Mouse (Mus musculus): ENCODE measurements around the gene Col25a1. TPM values are rescaled to one million over a fixed set of nuclear protein-coding genes. Genes with fewer than 3 reads are reported as not detected.

Col25a1 gene
- polyA plus RNA-seq (2015; fragmentation: Nextera tagmentation; extraction: Ambion mirVana), result 16.6 and 17.0 TPM in 2 replicates

DNA sequence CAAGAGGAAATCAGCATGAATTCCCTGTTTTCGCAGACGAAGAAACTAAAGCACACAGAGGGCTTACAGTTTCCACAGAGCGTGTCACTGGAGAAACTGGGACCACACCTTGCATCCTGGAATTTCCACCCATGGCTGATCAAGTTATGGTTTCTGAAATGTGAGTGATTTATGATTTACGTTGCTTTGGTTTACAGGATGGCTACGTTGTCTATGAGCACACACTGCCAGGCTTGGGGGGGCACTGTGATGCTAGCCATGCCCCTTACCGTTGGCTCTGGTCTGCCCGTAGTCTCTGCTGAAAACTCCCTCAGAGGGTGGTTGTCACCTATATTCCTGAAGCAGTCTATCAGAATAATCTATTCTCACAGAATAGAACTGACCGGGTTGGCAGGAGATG, at the start of gene Col25a1:
TSS of gene Col25a1 (plus strand) at position 301 of the 400 bp plus-strand sequence.

GRCm38 (mm10) chr3:130617439-130617898, 486.2 kb downstream of the Col25a1 start, which contains the start of gene Etnppl:
TSS of gene Etnppl (plus strand) at chr3:130617448.

Other genes with a start within 250 kb of the Col25a1 start
- 24.5 and 28.2 TPM in 2 replicates for gene Casp6, start 230.1 kb upstream of the Col25a1 start, polyA plus RNA-seq (2015; fragmentation: Nextera tagmentation; extraction: Ambion mirVana)
- 12.7 and 20.3 TPM in 2 replicates for gene Mcub, start 161.3 kb upstream of the Col25a1 start, polyA plus RNA-seq (2015; fragmentation: Nextera tagmentation; extraction: Ambion mirVana)
- 24.4 and 25.8 TPM in 2 replicates for gene Sec24b, start 69.9 kb upstream of the Col25a1 start, polyA plus RNA-seq (2015; fragmentation: Nextera tagmentation; extraction: Ambion mirVana)

All from urinary bladder, postnatal 0 days (tissue).